Comparison of ENCODE assay signal across 1 mouse cellular context in genomic region chr4:141625774-141626550, GRCm38 (mm10).
TF ChIP-seq lines count a peak whose summit lies in the region.

No protein-coding gene starts in this region.

TF ChIP-seq in CH12.LX, 34 proteins besides CTCF, POLR2A, EP300 and RAD21:
- TF ChIP-seq POLR2AphosphoS2 (IDR thresholded peaks at IDR 0.05; ENCODE audit: low read depth, low read length) (no peak), ZC3H11A (IDR thresholded peaks at IDR 0.05; ENCODE audit: low read depth, low read length) (no peak), TBP (conservative IDR thresholded peaks at IDR 0.05; ENCODE audit: low read depth, low read length) (no peak), PAX5 (IDR thresholded peaks at IDR 0.05; ENCODE audit: low read length) (no peak), USF2 (conservative IDR thresholded peaks at IDR 0.05; ENCODE audit: low read depth, low read length) (no peak), MXI1 (IDR thresholded peaks at IDR 0.05; ENCODE audit: low read depth, low read length) (no peak), JUND (conservative IDR thresholded peaks at IDR 0.05; ENCODE audit: low read depth, low read length) (no peak), NELFE (IDR thresholded peaks at IDR 0.05; ENCODE audit: low read depth, low read length) (no peak; the same call in 1 of the 2 replicates), ZKSCAN1 (IDR thresholded peaks at IDR 0.05; ENCODE audit: borderline replicate concordance, low read depth, low read length) (no peak), IRF4 (IDR thresholded peaks at IDR 0.05; ENCODE audit: low read depth, low read length) (no peak), UBTF (IDR thresholded peaks at IDR 0.05; ENCODE audit: low read depth, low read length) (no peak; the same call in 1 of the 2 replicates), GABPA (IDR thresholded peaks at IDR 0.05; ENCODE audit: insufficient replicate concordance, low read depth, low read length) (no peak), MAFK (IDR thresholded peaks at IDR 0.05; ENCODE audit: insufficient replicate concordance, low read length) (no peak), SMC3 (IDR thresholded peaks at IDR 0.05; ENCODE audit: low read depth, low read length) (no peak), MEF2A (IDR thresholded peaks at IDR 0.05; ENCODE audit: borderline replicate concordance, low read depth, low read length) (no peak), ELF1 (IDR thresholded peaks at IDR 0.05; ENCODE audit: low read depth, low read length) (no peak), TCF12 (IDR thresholded peaks at IDR 0.05; ENCODE audit: low read depth, low read length) (no peak), USF1 (IDR thresholded peaks at IDR 0.05; ENCODE audit: low read depth, low read length) (no peak), BHLHE40 (IDR thresholded peaks at IDR 0.05; ENCODE audit: low read depth, low read length) (no peak), KAT2A (IDR thresholded peaks at IDR 0.05; ENCODE audit: insufficient replicate concordance, low read length) (no peak)
